Mouse (Mus musculus): ENCODE measurements around the gene Gucy2d.

Gucy2d gene

GRCm38 (mm10) chr7:98429579-98429978, 10.6 kb upstream of the Gucy2d start:
- in situ Hi-C loops (cut with MboI; ENCODE audit: low pct_unique_long_range_greater_than_20kb in 1 of 2, low sequenced_read_pairs in 2 of 2, unreplicated experiment in 1 of 2): no loop called here

GRCm38 (mm10) chr7:98430785-98431184, 9.4 kb upstream of the Gucy2d start:
- in situ Hi-C loops (cut with MboI; ENCODE audit: low pct_unique_long_range_greater_than_20kb in 1 of 2, low sequenced_read_pairs in 2 of 2, unreplicated experiment in 1 of 2): loop anchor here in 1 of 2 experiments (5.0 kb wide), 1 partner anchor 78 kb away; no protein-coding TSS in a partner anchor

GRCm38 (mm10) chr7:98437629-98438028, 2.6 kb upstream of the Gucy2d start:
- in situ Hi-C loops (cut with MboI; ENCODE audit: low pct_unique_long_range_greater_than_20kb in 1 of 2, low sequenced_read_pairs in 2 of 2, unreplicated experiment in 1 of 2): no loop called here

GRCm38 (mm10) chr7:98446873-98447272, 6.7 kb downstream of the Gucy2d start:
- in situ Hi-C loops (cut with MboI; ENCODE audit: low pct_unique_long_range_greater_than_20kb in 1 of 2, low sequenced_read_pairs in 2 of 2, unreplicated experiment in 1 of 2): no loop called here

- in situ Hi-C loops (cut with MboI; ENCODE audit: low pct_unique_long_range_greater_than_20kb in 1 of 2, low sequenced_read_pairs in 2 of 2, unreplicated experiment in 1 of 2): no loop called here
Observed at GRCm38 (mm10) chr7:98447585-98448308, 7.5 kb downstream of the Gucy2d start.

- in situ Hi-C loops (cut with MboI; ENCODE audit: low pct_unique_long_range_greater_than_20kb in 1 of 2, low sequenced_read_pairs in 2 of 2, unreplicated experiment in 1 of 2): no loop called here
Observed at GRCm38 (mm10) chr7:98448309-98448630, 8.1 kb downstream of the Gucy2d start.

GRCm38 (mm10) chr7:98449696-98450095, 9.5 kb downstream of the Gucy2d start:
- in situ Hi-C loops (cut with MboI; ENCODE audit: low pct_unique_long_range_greater_than_20kb in 1 of 2, low sequenced_read_pairs in 2 of 2, unreplicated experiment in 1 of 2): no loop called here

GRCm38 (mm10) chr7:98454397-98455120, 14.3 kb downstream of the Gucy2d start:
- in situ Hi-C loops (cut with MboI; ENCODE audit: low pct_unique_long_range_greater_than_20kb in 1 of 2, low sequenced_read_pairs in 2 of 2, unreplicated experiment in 1 of 2): no loop called here

- in situ Hi-C loops (cut with MboI; ENCODE audit: low pct_unique_long_range_greater_than_20kb in 1 of 2, low sequenced_read_pairs in 2 of 2, unreplicated experiment in 1 of 2): no loop called here
Observed at GRCm38 (mm10) chr7:98460319-98460718, 20.1 kb downstream of the Gucy2d start.

- in situ Hi-C loops (cut with MboI; ENCODE audit: low pct_unique_long_range_greater_than_20kb in 1 of 2, low sequenced_read_pairs in 2 of 2, unreplicated experiment in 1 of 2): no loop called here
Observed at GRCm38 (mm10) chr7:98469089-98469488, 28.9 kb downstream of the Gucy2d start.

- in situ Hi-C loops (cut with MboI; ENCODE audit: low pct_unique_long_range_greater_than_20kb in 1 of 2, low sequenced_read_pairs in 2 of 2, unreplicated experiment in 1 of 2): no loop called here
Observed at GRCm38 (mm10) chr7:98472529-98472928, 32.3 kb downstream of the Gucy2d start.

- in situ Hi-C loops (cut with MboI; ENCODE audit: low pct_unique_long_range_greater_than_20kb in 1 of 2, low sequenced_read_pairs in 2 of 2, unreplicated experiment in 1 of 2): no loop called here
Observed at GRCm38 (mm10) chr7:98474558-98474957, 34.3 kb downstream of the Gucy2d start.

- in situ Hi-C loops (cut with MboI; ENCODE audit: low pct_unique_long_range_greater_than_20kb in 1 of 2, low sequenced_read_pairs in 2 of 2, unreplicated experiment in 1 of 2): loop anchor here (25.0 kb wide), 2 partner anchors 360 to 610 kb away; partner anchors contain the start of gene Wnt11 (in 1 of the 2)
Observed at GRCm38 (mm10) chr7:98477153-98477552, 36.9 kb downstream of the Gucy2d start.

- in situ Hi-C loops (cut with MboI; ENCODE audit: low pct_unique_long_range_greater_than_20kb in 1 of 2, low sequenced_read_pairs in 2 of 2, unreplicated experiment in 1 of 2): loop anchor here (5.0 to 25.0 kb wide), 4 partner anchors 127 to 607 kb away; partner anchors contain the start of gene Wnt11 (in 2 of the 2)
Observed at GRCm38 (mm10) chr7:98480481-98480880, 40.3 kb downstream of the Gucy2d start.

- in situ Hi-C loops (cut with MboI; ENCODE audit: low pct_unique_long_range_greater_than_20kb in 1 of 2, low sequenced_read_pairs in 2 of 2, unreplicated experiment in 1 of 2): loop anchor here (5.0 to 25.0 kb wide), 4 partner anchors 126 to 606 kb away; partner anchors contain the start of gene Wnt11 (in 2 of the 2)
Observed at GRCm38 (mm10) chr7:98481066-98481734, 41.0 kb downstream of the Gucy2d start.

- in situ Hi-C loops (cut with MboI; ENCODE audit: low pct_unique_long_range_greater_than_20kb in 1 of 2, low sequenced_read_pairs in 2 of 2, unreplicated experiment in 1 of 2): loop anchor here (5.0 to 25.0 kb wide), 4 partner anchors 125 to 605 kb away; partner anchors contain the start of gene Wnt11 (in 2 of the 2)
Observed at GRCm38 (mm10) chr7:98481861-98482260, 41.6 kb downstream of the Gucy2d start.

GRCm38 (mm10) chr7:98482551-98483267, 42.5 kb downstream of the Gucy2d start:
- in situ Hi-C loops (cut with MboI; ENCODE audit: low pct_unique_long_range_greater_than_20kb in 1 of 2, low sequenced_read_pairs in 2 of 2, unreplicated experiment in 1 of 2): loop anchor here (5.0 to 25.0 kb wide), 4 partner anchors 125 to 605 kb away; partner anchors contain the start of gene Wnt11 (in 2 of the 2)

GRCm38 (mm10) chr7:98483268-98483607, 43.0 kb downstream of the Gucy2d start:
- in situ Hi-C loops (cut with MboI; ENCODE audit: low pct_unique_long_range_greater_than_20kb in 1 of 2, low sequenced_read_pairs in 2 of 2, unreplicated experiment in 1 of 2): loop anchor here (5.0 to 25.0 kb wide), 4 partner anchors 124 to 604 kb away; partner anchors contain the start of gene Wnt11 (in 2 of the 2)

All from mouse embryonic stem cell (cell line).